Comparison of ENCODE assay signal across 12 mouse cellular contexts in the genomic region with DNA sequence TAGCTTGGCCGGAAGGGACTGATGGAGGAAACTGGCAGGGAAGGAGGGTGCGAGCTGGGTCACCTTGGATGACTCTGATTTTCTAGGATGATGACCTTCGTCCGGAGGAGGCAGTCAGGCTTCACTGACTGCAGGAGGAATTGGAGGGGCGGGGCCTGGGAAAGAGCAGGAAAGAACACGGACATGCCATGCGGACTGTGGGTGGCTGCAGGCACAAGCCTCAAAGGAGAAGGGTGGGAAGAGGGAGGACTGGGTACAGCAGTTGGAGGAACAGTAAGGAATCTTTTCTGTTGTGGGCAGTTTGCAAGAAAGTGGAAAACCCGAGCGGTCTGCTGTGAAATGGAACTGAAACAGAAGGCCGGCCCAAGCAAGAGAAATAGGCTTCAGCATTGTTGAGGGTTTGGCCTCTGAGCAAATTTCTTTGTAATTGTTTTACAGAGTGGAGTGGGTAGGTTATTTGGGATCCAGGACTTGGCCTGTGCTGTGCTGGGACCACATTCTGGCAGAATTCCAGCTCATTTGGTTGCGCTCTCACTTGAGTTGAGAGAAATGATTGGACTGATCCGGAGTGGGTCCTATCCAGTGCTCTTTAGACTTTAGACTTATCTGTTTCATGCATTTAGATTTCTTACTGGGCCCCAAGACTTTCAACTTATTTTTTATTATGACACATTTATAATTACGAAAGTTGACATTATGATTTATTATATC. TPM values are rescaled to one million over a fixed set of nuclear protein-coding genes. Genes with fewer than 3 reads are reported as not detected.
DNase-seq lines count a peak whose midpoint lies in the region; ATAC-seq and TF ChIP-seq lines count a peak whose summit lies in the region.
"Had no signal": no experiment of that assay in that cellular context is flagged by ENCODE, and none has a peak within 500 bp of the region (broad histone marks: within the 10 kb centered on the region; RNA-seq: fewer than 3 reads in every experiment).

No protein-coding gene starts in this region.

- H3K36me3 ChIP-seq in forebrain, embryonic 15.5 days: no peaks in the 10 kb centered on the region
- H3K36me3 ChIP-seq in forebrain, embryonic 10.5 days (replicated peaks): no peaks in the 10 kb centered on the region
- no peaks in the 10 kb centered on the region for H3K36me3 ChIP-seq in small intestine, adult 2 months (ENCODE audit: control insufficient read depth, insufficient read depth, low read length)
- no peaks in the 10 kb centered on the region for H3K36me3 ChIP-seq in stomach, postnatal 0 days (ENCODE audit: control insufficient read depth, insufficient read depth, low read length)

- H3K9ac ChIP-seq in forebrain, embryonic 15.5 days (replicated peaks): no peak overlapping the region
- H3K9ac ChIP-seq in stomach, postnatal 0 days (ENCODE audit: low read length): no peak overlapping the region

- no peaks in the 10 kb centered on the region for H3K27me3 ChIP-seq in forebrain, embryonic 15.5 days
- H3K27me3 ChIP-seq in forebrain, embryonic 10.5 days (ENCODE audit: poor library complexity, severe bottlenecking): no peaks in the 10 kb centered on the region
- H3K27me3 ChIP-seq in small intestine, adult 2 months (ENCODE audit: control insufficient read depth, insufficient read depth, low read length): no peaks in the 10 kb centered on the region
- H3K27me3 ChIP-seq in stomach, postnatal 0 days (ENCODE audit: control insufficient read depth, insufficient read depth, low read length): no peaks in the 10 kb centered on the region

- ATAC-seq in forebrain, embryonic 15.5 days (replicated peaks): peak; percentile 57; the same call in 1 of the 2 replicates
- ATAC-seq in stomach, postnatal 0 days (ENCODE audit: low FRiP score, low TSS enrichment): no peak
- ATAC-seq: CD4-positive, CD25-positive, alpha-beta regulatory T cell, adult 4 months had no signal

- 0 out of 2 replicates have a peak, but pooled peaks cover 3% of the 10 kb centered on the region for H3K4me1 ChIP-seq in forebrain, embryonic 15.5 days
- no peaks in the 10 kb centered on the region for H3K4me1 ChIP-seq in forebrain, embryonic 10.5 days
- peaks cover 7% of the 10 kb centered on the region; the same call in 1 of the 2 replicates for H3K4me1 ChIP-seq in small intestine, adult 2 months (ENCODE audit: control insufficient read depth, insufficient read depth, insufficient read length, low read length)
- no peaks in the 10 kb centered on the region for H3K4me1 ChIP-seq in stomach, postnatal 0 days (replicated peaks; ENCODE audit: control insufficient read depth, insufficient read depth)

- no peak for TF ChIP-seq POLR2A in small intestine, adult 2 months (IDR thresholded peaks at IDR 0.05; ENCODE audit: low read depth, low read length)

- no peak overlapping the region for H3K27ac ChIP-seq in forebrain, embryonic 15.5 days (replicated peaks)
- H3K27ac ChIP-seq in forebrain, embryonic 10.5 days: no peak overlapping the region
- H3K27ac ChIP-seq in small intestine, adult 2 months (ENCODE audit: insufficient read depth, low read depth, low read length): peak overlapping the region; percentile 59
- H3K27ac ChIP-seq in stomach, postnatal 0 days (replicated peaks): no peak overlapping the region

- no peak overlapping the region for H3K4me3 ChIP-seq in forebrain, embryonic 15.5 days
- H3K4me3 ChIP-seq in forebrain, embryonic 10.5 days: no peak overlapping the region
- no peak overlapping the region for H3K4me3 ChIP-seq in small intestine, adult 2 months (ENCODE audit: low read depth, low read length)
- H3K4me3 ChIP-seq in stomach, postnatal 0 days (ENCODE audit: low read depth, low read length): no peak overlapping the region

- H3K9me3 ChIP-seq in forebrain, embryonic 15.5 days: no peaks in the 10 kb centered on the region
- no peaks in the 10 kb centered on the region for H3K9me3 ChIP-seq in forebrain, embryonic 10.5 days
- no peaks in the 10 kb centered on the region for H3K9me3 ChIP-seq in stomach, postnatal 0 days (ENCODE audit: control insufficient read depth, low read length)

- TF ChIP-seq CTCF in small intestine, adult 2 months (IDR thresholded peaks at IDR 0.05; ENCODE audit: extremely low read depth, insufficient read length, insufficient replicate concordance, low read depth, low read length): no peak
- no peak for TF ChIP-seq CTCF in stomach, postnatal 0 days (IDR thresholded peaks at IDR 0.05; ENCODE audit: low read depth)

- no peak for DNase-seq in forebrain, embryonic 10.5 days (ENCODE audit: extremely low spot score, low spot score)
- peak; percentile 69 for DNase-seq in right cerebral cortex, adult 18-20 months
- no peak for DNase-seq in right cerebral cortex, postnatal 14 days
- peak; percentile 92 for DNase-seq in kidney, adult 9 months
- DNase-seq in urinary bladder, postnatal 4 days (ENCODE audit: low spot score in 2 of 2): no peak
- DNase-seq in stomach, postnatal 0 days (ENCODE audit: low spot score): no peak
- DNase-seq: cerebellum, adult 8-10 months had no signal

- WGBS in forebrain, embryonic 15.5 days: 71% methylated on average over 13 of the region's 13 CpGs
- WGBS in forebrain, embryonic 10.5 days: 82% methylated on average over 13 of the region's 13 CpGs
- WGBS in small intestine, adult 2 months: 32% methylated on average over 13 of the region's 13 CpGs
- 70% methylated on average over 13 of the region's 13 CpGs for WGBS in stomach, postnatal 0 days

- no peak overlapping the region for H3K4me2 ChIP-seq in forebrain, embryonic 15.5 days (replicated peaks)
- no peak overlapping the region for H3K4me2 ChIP-seq in stomach, postnatal 0 days (replicated peaks; ENCODE audit: low read depth)
- H3K4me2 ChIP-seq: liver, embryonic 11.5 days had no signal

- no peak for TF ChIP-seq EP300 in stomach, postnatal 0 days (optimal IDR thresholded peaks at IDR 0.05)

RNA-seq across cellular contexts. Expression of gene Bhmt, which starts 30.7 kb away (rescaled TPM):
- polyA plus RNA-seq in forebrain, embryonic 15.5 days (2015; fragmentation: Nextera tagmentation; extraction: Ambion mirVana): 0.13 and 0.23 TPM in 2 replicates
- not detected in 2 replicates for polyA plus RNA-seq in forebrain, embryonic 10.5 days (2016; fragmentation: Nextera tagmentation; extraction: Ambion mirVana)
- polyA plus RNA-seq in small intestine, adult 2 months (2012; rRNA removed): 0.08 TPM in 1 of 2 replicates, not detected in the other
- polyA plus RNA-seq in stomach, postnatal 0 days (2015; fragmentation: Nextera tagmentation; extraction: Ambion mirVana): 1.7 and 3.1 TPM in 2 replicates
- polyA plus RNA-seq: CD4-positive, CD25-positive, alpha-beta regulatory T cell, adult 4 months; heart, embryonic 14.5 days had no signal

Comparison
In these comparisons a context has a peak if more than half of its experiments do, and no peak if none do; other contexts are left out.
1. DNase-seq: peak in right cerebral cortex, adult 18-20 months (single experiment) and kidney, adult 9 months (single experiment); none in forebrain, embryonic 10.5 days (single experiment), right cerebral cortex, postnatal 14 days (single experiment), urinary bladder, postnatal 4 days (0 of 2) and stomach, postnatal 0 days (single experiment).